Mouse (Mus musculus) forebrain, embryonic 11.5 days (tissue): ENCODE measurements around the gene Itih4. TPM values are rescaled to one million over a fixed set of nuclear protein-coding genes. Genes with fewer than 3 reads are reported as not detected.

ENCODE experiments used
- ATAC-seq: fragments of 200-750 bp; cut with Nextera tagmentation; replicated peaks from 2 replicates; pipeline ENCODE4 v1.8.0; 2017; ENCODE audit warnings: moderate TSS enrichment; ENCODE audit not compliant: low FRiP score
- DNase-seq: peaks from one replicate; pipeline ENCODE4 v3.0.0-alpha.2; 2017; ENCODE audit warnings: low spot score
- H3K27ac ChIP-seq: fragments of 300-500 bp; sonication (generic); 2 replicates; pipeline ENCODE4 v1.5.1; 2014; ENCODE audit warnings: low read depth, low read length
- H3K27me3 ChIP-seq: fragments of 300-500 bp; sonication (generic); 2 replicates; pipeline ENCODE4 v1.6.1; 2014; ENCODE audit warnings: mild to moderate bottlenecking, low read length, mixed read lengths; ENCODE audit not compliant: control insufficient read depth, insufficient read depth
- H3K36me3 ChIP-seq: fragments of 300-500 bp; sonication (generic); 2 replicates; pipeline ENCODE4 v1.6.1; 2014; ENCODE audit warnings: mild to moderate bottlenecking, low read length, moderate library complexity, mixed read lengths; ENCODE audit not compliant: control insufficient read depth, insufficient read depth
- H3K4me1 ChIP-seq: fragments of 300-500 bp; sonication (generic); replicated peaks from 2 replicates; pipeline ENCODE4 v1.6.1; 2014; ENCODE audit warnings: low read length, mixed read lengths; ENCODE audit not compliant: control insufficient read depth, insufficient read depth
- H3K4me2 ChIP-seq: fragments of 300-500 bp; sonication (generic); 2 replicates; pipeline ENCODE4 v1.6.1; 2014; ENCODE audit warnings: low read depth, mild to moderate bottlenecking, low read length, moderate library complexity, mixed read lengths; ENCODE audit not compliant: severe bottlenecking
- H3K4me3 ChIP-seq: fragments of 300-500 bp; sonication (generic); 2 replicates; pipeline ENCODE4 v1.5.1; 2014; ENCODE audit warnings: low read depth, low read length
- H3K9ac ChIP-seq: fragments of 300-500 bp; sonication (generic); 2 replicates; pipeline ENCODE4 v1.6.1; 2014; ENCODE audit warnings: low read length
- H3K9me3 ChIP-seq: fragments of 300-500 bp; sonication (generic); 2 replicates; pipeline ENCODE4 v1.6.1; 2016; ENCODE audit warnings: low read length, mixed read lengths; ENCODE audit not compliant: control insufficient read depth
- WGBS: fragments of 180-500 bp; shearing (Covaris S2); extraction: QIAGEN DNeasy Blood & Tissue Kit; methylation state at CpG from one replicate; pipeline ENCODE4 v1.1.7; 2014; 5-methylcytosine and 5-hydroxymethylcytosine counted together
- polyA plus RNA-seq: library from polyadenylated mRNA; unstranded; fragments of >200 nt; fragmentation: Nextera tagmentation; extraction: Ambion mirVana; gene quantifications from 2 replicates; pipeline ENCODE4 v1.2.1, GENCODE M21; 2014

Gene Itih4
- not detected in 2 replicates for polyA plus RNA-seq

GRCm38 (mm10) chr14:30886204-30886603 is at the start of gene Itih4:
Gene Itih4, plus strand, starts transcription at chr14:30886476.
- Histone ChIP-seq H3K27ac (no peak within 1 kb of the TSS), H3K4me2 (no peak within 1 kb of the TSS), H3K9ac (no peak within 1 kb of the TSS), H3K4me1 (no peaks in the 10 kb centered on the region), H3K4me3 (no peak within 1 kb of the TSS), H3K36me3 (no peaks in the 10 kb centered on the region), H3K9me3 (no peaks in the 10 kb centered on the region), H3K27me3 (no peaks in the 10 kb centered on the region)
- no peak for DNase-seq
- WGBS = 84% methylated on average over 3 of the region's 3 CpGs
- no peak for ATAC-seq

GRCm38 (mm10) chr14:30837416-30837996 is 48.8 kb upstream of the Itih4 start:
- Histone ChIP-seq H3K27me3 (no peaks in the 10 kb centered on the region), H3K4me1 (no peaks in the 10 kb centered on the region), H3K4me3 (no peak overlapping the region), H3K4me2 (no peak overlapping the region), H3K36me3 (no peaks in the 10 kb centered on the region; the same call in 1 of the 2 replicates), H3K9ac (no peak overlapping the region), H3K9me3 (no peaks in the 10 kb centered on the region), H3K27ac (no peak overlapping the region)
- WGBS = 91% methylated on average over 14 of the region's 14 CpGs
- DNase-seq = no peak
- ATAC-seq = no peak

DNA sequence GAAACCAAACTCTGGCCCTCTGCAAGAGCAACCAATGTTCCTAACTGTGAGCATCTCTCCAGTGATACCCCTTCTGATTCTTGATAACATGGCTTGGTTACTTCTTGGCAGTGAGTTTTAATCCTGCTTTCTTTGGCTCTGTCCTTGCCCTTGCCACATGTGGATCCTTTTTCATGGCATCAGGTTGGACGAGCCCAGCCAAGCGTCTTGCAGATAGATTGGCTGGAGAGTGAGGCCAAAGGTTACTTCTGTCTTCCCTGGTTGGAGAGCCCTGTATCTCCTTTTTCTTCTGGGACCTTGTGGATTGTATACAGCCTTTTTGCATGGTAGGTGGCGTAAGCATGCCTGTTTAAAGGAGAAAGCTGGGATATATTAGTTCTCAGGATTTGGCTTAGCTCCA is 42.6 kb upstream of the Itih4 start:
- WGBS = 88% methylated on average over 3 of the region's 3 CpGs
- Histone ChIP-seq H3K9me3 (no peaks in the 10 kb centered on the region), H3K9ac (no peak overlapping the region), H3K27me3 (no peaks in the 10 kb centered on the region), H3K4me2 (no peak overlapping the region), H3K4me1 (no peaks in the 10 kb centered on the region), H3K4me3 (no peak overlapping the region), H3K27ac (no peak overlapping the region), H3K36me3 (no peaks in the 10 kb centered on the region; the same call in 1 of the 2 replicates)
- no peak for ATAC-seq
- no peak for DNase-seq

- Histone ChIP-seq H3K27ac (no peak overlapping the region), H3K9me3 (no peaks in the 10 kb centered on the region), H3K4me3 (no peak overlapping the region), H3K4me2 (no peak overlapping the region), H3K9ac (no peak overlapping the region), H3K27me3 (no peaks in the 10 kb centered on the region), H3K36me3 (no peaks in the 10 kb centered on the region), H3K4me1 (no peaks in the 10 kb centered on the region)
- ATAC-seq = no peak
- 98% methylated on average over 5 of the region's 5 CpGs for WGBS
- no peak for DNase-seq
These were observed 35.8 kb upstream of the Itih4 start for GRCm38 (mm10) chr14:30850504-30850903.

GRCm38 (mm10) chr14:30852325-30852724 is 34.0 kb upstream of the Itih4 start:
- H3K9me3 ChIP-seq = no peaks in the 10 kb centered on the region
- WGBS = 90% methylated on average over 5 of the region's 5 CpGs
- H3K4me3 ChIP-seq = no peak overlapping the region
- H3K27me3 ChIP-seq = no peaks in the 10 kb centered on the region
- no peak overlapping the region for H3K9ac ChIP-seq
- no peak overlapping the region for H3K4me2 ChIP-seq
- no peak overlapping the region for H3K27ac ChIP-seq
- no peak for DNase-seq
- no peaks in the 10 kb centered on the region for H3K36me3 ChIP-seq
- no peak for ATAC-seq
- H3K4me1 ChIP-seq = no peaks in the 10 kb centered on the region

GRCm38 (mm10) chr14:30855316-30855715 is 31.0 kb upstream of the Itih4 start:
- H3K36me3 ChIP-seq = no peaks in the 10 kb centered on the region
- ATAC-seq (no peak), DNase-seq (no peak)
- no peak overlapping the region for H3K4me3 ChIP-seq
- H3K9ac ChIP-seq = no peak overlapping the region
- H3K4me1 ChIP-seq = no peaks in the 10 kb centered on the region
- H3K4me2 ChIP-seq = no peak overlapping the region
- H3K27me3 ChIP-seq = no peaks in the 10 kb centered on the region
- no peak overlapping the region for H3K27ac ChIP-seq
- H3K9me3 ChIP-seq = no peaks in the 10 kb centered on the region
- 93% methylated on average over 3 of the region's 3 CpGs for WGBS

DNA sequence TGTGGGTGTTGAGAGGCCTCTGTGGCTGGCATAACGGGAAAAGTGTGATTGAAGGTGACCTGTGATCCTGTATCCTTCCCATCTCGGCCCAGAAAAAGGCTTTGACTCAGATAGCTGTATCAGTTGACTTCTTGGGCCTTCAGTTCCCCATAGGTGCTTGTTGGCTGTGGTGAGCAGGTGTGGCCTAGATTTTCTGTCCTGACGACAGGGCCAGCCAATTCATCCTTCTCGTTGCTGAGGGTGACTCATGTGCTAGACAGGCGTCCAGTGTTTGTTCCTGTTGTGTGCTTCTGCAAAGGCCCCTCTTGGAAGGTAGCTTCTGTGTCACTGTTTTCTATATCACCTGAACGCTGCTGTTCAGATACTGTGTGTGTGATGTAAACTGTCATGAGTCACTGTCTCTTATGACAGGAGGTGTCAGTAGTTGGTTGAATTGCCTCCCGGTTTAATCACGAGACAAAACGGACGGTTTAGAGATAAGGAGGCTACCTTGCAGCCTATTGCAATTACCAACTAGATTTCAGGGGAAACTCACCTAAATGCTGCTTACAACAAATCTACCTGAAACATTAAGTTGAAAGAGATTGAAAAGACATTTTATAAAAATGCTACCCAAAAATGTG is 29.3 kb upstream of the Itih4 start:
- no peaks in the 10 kb centered on the region for H3K4me1 ChIP-seq
- no peaks in the 10 kb centered on the region for H3K27me3 ChIP-seq
- H3K9ac ChIP-seq = no peak overlapping the region
- ATAC-seq (no peak), DNase-seq (no peak)
- H3K4me2 ChIP-seq = no peak overlapping the region
- H3K36me3 ChIP-seq = no peaks in the 10 kb centered on the region
- no peak overlapping the region for H3K4me3 ChIP-seq
- H3K9me3 ChIP-seq = no peaks in the 10 kb centered on the region
- WGBS = 89% methylated on average over 10 of the region's 10 CpGs
- H3K27ac ChIP-seq = no peak overlapping the region

DNA sequence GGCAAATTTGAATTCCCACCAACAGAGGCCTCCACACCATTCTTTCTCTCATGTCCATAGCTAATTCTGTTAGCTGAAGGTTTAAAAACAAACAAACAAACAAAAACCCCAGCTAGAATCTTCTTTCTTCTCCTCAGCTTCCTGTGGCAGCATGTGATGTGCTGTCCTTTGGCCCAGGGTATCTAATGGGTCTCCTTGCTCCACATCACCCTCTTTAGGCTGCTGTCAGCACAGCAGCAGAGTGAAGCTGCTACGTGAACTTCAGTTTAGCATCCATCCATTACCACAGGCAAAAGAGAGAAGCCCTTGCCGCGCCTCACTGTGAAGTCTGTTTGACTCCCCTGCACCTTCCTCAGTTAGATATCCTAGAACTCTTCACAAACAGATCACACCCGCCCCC is 28.3 kb upstream of the Itih4 start:
- no peak overlapping the region for H3K27ac ChIP-seq
- no peak overlapping the region for H3K9ac ChIP-seq
- no peaks in the 10 kb centered on the region for H3K4me1 ChIP-seq
- no peak overlapping the region for H3K4me2 ChIP-seq
- H3K36me3 ChIP-seq = no peaks in the 10 kb centered on the region
- no peak overlapping the region for H3K4me3 ChIP-seq
- no peaks in the 10 kb centered on the region for H3K27me3 ChIP-seq
- ATAC-seq = no peak
- no peaks in the 10 kb centered on the region for H3K9me3 ChIP-seq
- WGBS = 77% methylated on average over 4 of the region's 4 CpGs
- DNase-seq = no peak
